Mouse (Mus musculus): Measurements from ENCODE around the gene Calhm5.

Gene Calhm5

DNA sequence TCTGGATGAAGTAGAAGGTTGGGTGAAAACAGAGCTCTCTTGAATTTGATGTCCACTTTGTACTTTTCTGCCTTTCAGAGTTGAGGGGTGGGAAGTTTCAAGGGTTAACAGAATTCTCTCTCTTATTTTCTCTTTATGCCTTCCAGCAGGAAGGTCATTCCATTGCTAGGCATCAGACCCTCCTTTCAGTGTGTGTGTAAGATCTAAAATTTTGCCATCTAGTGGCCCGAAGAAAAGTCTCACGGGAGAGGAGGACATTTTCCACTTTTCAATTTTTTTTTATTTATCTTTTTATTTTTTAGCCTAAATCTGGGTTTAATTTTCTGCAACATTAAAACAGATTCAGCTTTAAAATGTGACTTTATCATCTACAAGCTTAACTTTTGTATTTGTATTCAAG, 24.7 kb downstream of the Calhm5 start:
- in situ Hi-C loops (cut with MboI, MseI): no loop called here

DNA sequence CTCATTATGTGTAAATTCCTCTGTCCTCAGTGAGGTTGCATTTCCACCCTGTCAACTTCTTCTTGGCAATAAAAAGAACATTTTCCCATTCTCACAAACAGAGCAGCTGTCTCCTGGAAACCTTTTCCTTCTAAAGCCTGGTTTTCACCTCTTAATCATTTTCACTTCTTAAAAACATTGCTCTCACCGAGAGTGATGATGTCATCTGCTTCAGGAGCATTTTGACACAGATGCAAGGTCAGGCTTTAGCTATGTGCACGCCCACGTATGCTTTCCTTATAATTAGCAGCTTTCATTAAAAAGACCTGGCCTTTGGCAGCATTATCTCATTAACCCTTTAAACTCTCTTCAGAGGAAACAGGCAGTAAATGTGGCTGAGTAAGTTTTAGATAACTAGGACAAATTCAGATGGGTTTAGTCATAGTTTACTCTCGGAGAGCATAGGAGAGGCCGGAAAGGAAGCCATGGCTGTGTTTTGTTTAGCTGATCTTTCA, 25.3 kb downstream of the Calhm5 start:
- in situ Hi-C loops (cut with MboI, MseI): no loop called here

DNA sequence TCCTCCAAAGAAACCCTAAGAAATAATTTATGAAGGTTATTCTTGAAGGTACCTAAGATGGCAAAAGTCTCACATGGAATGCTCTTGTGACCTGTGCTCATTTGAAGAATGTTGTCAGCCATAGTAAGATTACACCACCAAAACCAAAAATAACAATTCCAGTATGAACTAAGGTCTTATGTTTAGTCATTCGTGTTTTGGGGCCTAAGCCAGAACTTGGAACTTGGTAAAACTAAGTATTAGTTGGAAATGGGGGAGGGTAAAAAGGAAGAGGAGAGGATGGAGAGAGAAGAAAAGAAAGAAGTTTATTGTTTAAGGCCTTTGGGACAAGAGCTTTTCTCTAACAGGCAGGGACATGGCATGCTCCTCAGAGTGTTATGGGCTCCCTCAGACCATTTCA, 26.7 kb downstream of the Calhm5 start:
- in situ Hi-C loops (cut with MboI, MseI): no loop called here

DNA sequence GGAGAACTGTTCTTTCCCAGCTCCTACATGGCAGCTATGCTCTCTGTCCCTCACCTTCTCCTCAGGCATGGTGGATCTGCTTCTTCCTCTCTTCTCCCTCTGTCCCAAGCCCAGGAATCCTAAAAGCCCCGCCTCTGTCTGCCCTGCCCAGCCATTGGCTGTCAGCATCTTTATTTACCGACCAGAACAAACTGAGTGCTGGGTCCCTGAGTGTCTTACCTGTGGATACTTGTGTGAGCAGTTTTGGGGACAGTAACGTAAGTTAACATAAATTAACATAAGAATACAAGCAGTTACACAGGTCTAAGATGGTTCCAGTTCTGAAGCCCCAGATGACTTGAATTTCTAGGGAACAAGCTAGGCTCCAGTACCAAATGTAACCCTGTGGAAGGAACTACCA, 29.7 kb downstream of the Calhm5 start:
- in situ Hi-C loops (cut with MboI, MseI): no loop called here

DNA sequence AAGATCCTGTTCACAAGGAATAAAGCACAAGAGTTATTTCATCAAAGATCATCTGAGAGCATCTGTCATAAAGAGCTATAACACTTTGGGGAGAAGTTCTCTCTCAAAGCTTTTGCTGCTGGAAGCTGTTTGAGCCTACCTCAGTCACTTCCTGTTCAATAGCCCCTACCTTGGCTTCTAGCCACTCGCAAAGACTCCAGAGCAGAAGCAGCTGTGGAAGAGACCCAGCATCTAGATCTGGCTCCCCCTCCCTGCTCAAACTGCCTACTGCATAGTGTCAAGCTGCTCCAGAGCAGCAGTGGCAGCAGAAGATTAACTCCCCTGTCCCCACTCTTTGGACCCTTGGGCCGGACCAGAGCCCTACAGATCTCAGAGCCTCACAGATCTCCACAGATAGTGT, 42.3 kb downstream of the Calhm5 start:
- in situ Hi-C loops (cut with MboI, MseI): no loop called here

DNA sequence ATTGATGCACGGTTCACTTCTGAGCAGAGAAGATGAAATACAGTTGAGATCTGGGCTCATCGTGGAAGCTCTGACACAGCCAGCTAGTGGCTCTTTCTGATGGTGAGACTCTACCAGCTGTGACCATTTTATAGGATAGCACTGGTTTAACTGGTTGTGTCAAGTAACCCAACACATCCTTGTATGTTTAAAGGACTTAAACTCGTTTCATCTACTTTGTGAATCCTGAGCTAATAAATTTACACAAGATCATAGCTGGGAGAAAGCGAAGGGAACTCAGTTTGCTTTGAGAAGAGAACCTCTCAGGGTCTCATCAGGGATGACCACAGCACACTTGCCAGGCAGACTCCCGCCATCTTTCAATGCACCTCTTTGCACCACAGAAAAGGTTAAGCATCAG, 52.1 kb downstream of the Calhm5 start, which contains the start of gene Calhm4:
Gene Calhm4 (minus strand): TSS at position 101 of the 400 bp plus-strand sequence.
- in situ Hi-C loops (cut with MboI, MseI): loop anchor here (5.0 kb wide), 1 partner anchor 33 kb away; no protein-coding TSS in a partner anchor
